Mouse (Mus musculus): ENCODE results near the gene Pdia3.
"Not testable (repeated sequence)": the region's sequence is repeated elsewhere in the genome, so short reads cannot be mapped to it uniquely, and the experiment has no call there.

Pdia3 gene

DNA sequence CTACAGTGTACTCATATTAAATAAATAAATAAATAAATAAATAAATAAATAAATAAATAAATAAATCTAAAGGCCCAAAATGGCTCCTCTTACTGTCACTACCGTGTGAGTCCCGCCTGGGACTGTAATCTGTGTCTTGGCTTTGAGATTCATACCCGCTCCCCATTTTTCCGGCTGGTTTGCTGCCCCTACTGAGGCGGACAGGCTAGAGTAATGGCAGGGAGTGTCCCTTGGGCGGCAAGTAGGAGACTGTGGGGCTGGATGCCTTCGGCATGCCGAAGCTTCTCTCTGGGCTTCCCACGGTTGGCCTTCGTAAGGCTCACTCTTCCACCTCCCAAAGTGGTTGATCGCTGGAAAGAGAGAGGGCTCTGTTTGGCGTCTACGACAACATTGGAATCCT, 67.3 kb downstream of the Pdia3 start:
- DNase-seq, result not testable (repeated sequence)

DNA sequence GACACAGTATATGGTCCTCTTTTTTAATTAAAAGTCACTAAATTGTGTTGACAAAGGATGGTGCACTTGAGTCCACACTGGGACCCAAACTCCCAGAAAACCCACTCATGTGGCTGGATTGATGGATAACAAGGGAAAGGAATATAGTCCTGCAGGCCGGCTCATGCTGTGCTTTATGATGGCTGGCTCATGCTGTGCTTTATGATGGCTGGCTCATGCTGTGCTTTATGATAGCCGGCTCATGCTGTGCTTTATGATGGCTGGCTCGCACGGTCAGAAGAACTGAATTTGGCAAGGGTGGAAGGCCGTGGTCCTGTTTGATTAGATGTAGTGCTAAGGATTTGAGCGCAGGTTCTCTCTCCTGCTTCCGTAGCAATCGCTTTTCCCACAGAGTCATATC, 70.0 kb downstream of the Pdia3 start:
- DNase-seq, result no peak

DNA sequence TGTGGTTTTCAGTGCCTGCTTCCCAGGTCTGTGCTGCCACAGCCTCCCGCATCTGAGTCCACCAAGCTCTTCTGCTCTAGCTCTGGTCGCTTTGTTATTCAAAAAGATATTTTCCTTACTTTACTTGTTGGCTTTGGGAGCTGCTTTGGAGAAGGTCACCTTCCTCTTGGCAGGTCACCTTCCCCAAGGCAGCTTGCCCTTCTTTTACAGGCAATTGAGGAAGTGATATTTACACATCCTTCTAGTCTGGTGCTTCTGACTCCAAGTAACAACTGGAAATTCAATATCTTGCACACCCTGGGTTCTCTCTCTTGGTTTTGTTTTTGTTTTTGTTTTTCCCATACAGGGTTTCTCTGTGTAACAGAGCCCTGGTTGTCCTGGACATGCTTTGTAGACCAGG, 70.8 kb downstream of the Pdia3 start:
- DNase-seq, result not testable (repeated sequence)
